Mouse (Mus musculus) olfactory bulb, adult 2 months (tissue): ENCODE data around the gene Ank3. TPM values are rescaled to one million over a fixed set of nuclear protein-coding genes. Genes with fewer than 3 reads are reported as not detected.

Experiments
- H3K27ac ChIP-seq: fragments of 200-500 bp; 2 replicates; pipeline ENCODE4 v1.5.1; 2012; ENCODE audit warnings: low read depth, low read length; ENCODE audit not compliant: insufficient read depth
- H3K4me1 ChIP-seq: fragments of 200-500 bp; 2 replicates; pipeline ENCODE4 v1.6.1; 2012; ENCODE audit warnings: low read length; ENCODE audit not compliant: control insufficient read depth, insufficient read depth
- H3K4me3 ChIP-seq: fragments of 200-500 bp; 2 replicates; pipeline ENCODE4 v1.5.1; 2012; ENCODE audit warnings: mild to moderate bottlenecking, low read depth, low read length, moderate library complexity; ENCODE audit not compliant: insufficient read depth
- CTCF ChIP-seq: fragments of 200-500 bp; IDR thresholded peaks from 2 replicates; pipeline ENCODE4 v1.5.1; 2012; ENCODE audit warnings: low read depth, mild to moderate bottlenecking, low read length, moderate library complexity; ENCODE audit not compliant: insufficient read depth
- POLR2A ChIP-seq: fragments of 200-500 bp; IDR thresholded peaks from 2 replicates; pipeline ENCODE4 v1.6.1; 2012; ENCODE audit warnings: mild to moderate bottlenecking, low read depth, low read length, moderate library complexity; ENCODE audit not compliant: insufficient read depth
- WGBS: fragments of 180-500 bp; shearing (Covaris S2); methylation state at CpG from one replicate; pipeline ENCODE4 v1.1.7; 2018; 5-methylcytosine and 5-hydroxymethylcytosine counted together
- polyA plus RNA-seq: library from polyadenylated mRNA; stranded (reverse); fragments of >200 nt; gene quantifications from 2 replicates; pipeline ENCODE4 v1.2.4, GENCODE M21; 2012; ENCODE audit warnings: low replicate concordance; ENCODE audit not compliant: missing spikeins, insufficient read depth, insufficient read length

Gene Ank3
- polyA plus RNA-seq, 1 experiment: 212 TPM

- peaks cover 5% of the 10 kb centered on the region for H3K4me1 ChIP-seq
- WGBS: 1% methylated on average over 22 of the region's 22 CpGs
- H3K4me3 ChIP-seq: peak overlapping the region; percentile 60
- peak overlapping the region; percentile 58 for H3K27ac ChIP-seq
- TF ChIP-seq POLR2A (no peak), CTCF (no peak)
Measured at GRCm38 (mm10) chr10:69533505-69534388, 135.2 kb downstream of the Ank3 start.

GRCm38 (mm10) chr10:69534716-69535115 lies 136.1 kb downstream of the Ank3 start:
- TF ChIP-seq POLR2A (no peak), CTCF (no peak)
- H3K27ac ChIP-seq: peak overlapping the region; percentile 26; the same call in 1 of the 2 replicates
- 16% methylated on average over 9 of the region's 9 CpGs for WGBS
- H3K4me3 ChIP-seq: peak overlapping the region; percentile 57
- peaks cover 5% of the 10 kb centered on the region for H3K4me1 ChIP-seq

DNA sequence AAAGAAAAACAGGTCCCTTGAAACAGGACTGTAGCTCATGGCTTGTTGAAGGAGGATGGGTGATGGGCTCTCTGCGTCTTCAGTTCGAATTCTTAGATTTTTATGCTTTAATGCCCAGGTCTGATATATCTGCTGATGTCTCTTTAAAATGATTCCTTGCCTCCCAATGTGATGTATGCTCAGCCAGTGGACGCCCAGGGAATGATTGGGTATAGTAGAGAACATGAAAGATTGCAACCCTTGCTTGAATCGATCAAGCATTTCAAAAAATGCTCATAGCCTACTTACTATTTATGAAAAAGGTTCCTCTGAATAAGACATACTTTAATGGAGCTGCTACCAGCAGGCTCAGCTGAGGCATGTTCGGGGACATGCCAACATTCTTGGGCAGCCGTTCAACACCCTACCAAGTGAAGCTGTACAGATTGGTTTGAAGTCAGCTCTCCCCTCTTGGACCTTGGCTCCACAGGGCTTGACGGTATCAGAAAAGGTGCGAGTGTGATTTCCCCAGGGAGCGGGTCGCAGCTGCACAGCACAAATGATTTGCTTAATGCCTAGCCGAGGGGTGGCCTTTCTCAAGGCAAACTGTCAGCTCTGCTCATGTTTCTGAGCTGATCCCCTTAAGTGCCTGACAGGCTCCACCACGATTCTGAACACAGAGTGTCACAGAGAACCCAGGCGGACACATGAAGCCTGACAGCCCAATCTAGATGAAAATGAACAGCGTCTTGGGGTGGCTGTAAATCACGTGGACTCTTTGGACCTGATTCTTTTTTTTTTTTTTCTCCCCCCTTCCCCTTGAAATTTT lies 136.8 kb downstream of the Ank3 start:
- Histone ChIP-seq H3K4me3 (peak overlapping the region; percentile 57), H3K27ac (peak overlapping the region; percentile 26), H3K4me1 (peaks cover 5% of the 10 kb centered on the region)
- WGBS: 26% methylated on average over 15 of the region's 15 CpGs
- TF ChIP-seq POLR2A (no peak), CTCF (no peak)

DNA sequence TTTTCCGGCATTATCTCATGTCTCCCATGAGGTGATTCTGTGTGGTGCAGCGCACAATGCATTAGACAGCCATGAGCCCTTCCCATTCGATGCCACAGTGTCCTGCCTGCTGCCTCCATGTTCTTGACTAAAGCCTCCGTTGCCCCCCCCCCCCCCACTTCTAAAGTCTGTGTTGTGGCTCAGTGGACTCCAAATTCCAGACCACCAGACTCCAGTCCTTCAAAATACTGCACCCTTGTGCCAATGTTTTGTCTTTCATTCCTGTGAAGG lies 137.3 kb downstream of the Ank3 start:
- whole genome bisulfite sequencing: 41% methylated on average over 4 of the region's 4 CpGs
- Histone ChIP-seq H3K4me1 (peaks cover 5% of the 10 kb centered on the region), H3K4me3 (peak overlapping the region; percentile 57), H3K27ac (0 out of 2 replicates have a peak overlapping the region, but pooled peaks have one; percentile 26)
- TF ChIP-seq POLR2A: no peak
- TF ChIP-seq CTCF: no peak

- TF ChIP-seq CTCF (no peak), POLR2A (no peak)
- Histone ChIP-seq H3K27ac (no peak overlapping the region), H3K4me1 (peaks cover 5% of the 10 kb centered on the region), H3K4me3 (peak overlapping the region; percentile 57)
- 61% methylated on average over 9 of the region's 9 CpGs for WGBS
Measured at GRCm38 (mm10) chr10:69536372-69537075, 138.0 kb downstream of the Ank3 start.

DNA sequence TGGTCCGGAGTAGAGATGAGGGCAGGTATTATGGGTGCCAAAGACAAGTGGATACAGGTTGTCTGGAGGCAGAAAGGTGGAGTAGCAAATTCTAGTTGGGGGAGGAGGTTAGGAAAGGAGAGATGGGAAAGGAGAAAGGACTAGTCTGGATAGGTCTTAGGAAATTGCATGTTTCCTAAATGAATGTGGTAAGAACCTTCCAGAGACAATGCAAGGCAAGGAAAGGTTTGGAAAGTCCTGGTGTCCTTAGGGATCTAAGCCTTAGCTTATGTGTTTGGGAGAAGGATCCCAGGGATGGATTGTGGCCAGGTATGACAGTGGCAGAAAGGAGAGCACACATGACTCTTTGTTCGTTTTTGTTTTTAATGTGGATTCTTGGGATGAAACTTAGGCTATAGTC lies 139.7 kb downstream of the Ank3 start:
- Histone ChIP-seq H3K4me3 (no peak overlapping the region), H3K27ac (no peak overlapping the region), H3K4me1 (peaks cover 5% of the 10 kb centered on the region; the same call in 1 of the 2 replicates)
- TF ChIP-seq CTCF (no peak), POLR2A (no peak)
- 84% methylated on average over 2 of the region's 2 CpGs for WGBS

GRCm38 (mm10) chr10:69542439-69542838 lies 143.9 kb downstream of the Ank3 start:
- no peak overlapping the region for H3K4me3 ChIP-seq
- H3K27ac ChIP-seq: no peak overlapping the region
- 86% methylated on average over 3 of the region's 3 CpGs for WGBS
- TF ChIP-seq POLR2A (no peak), CTCF (no peak)
- H3K4me1 ChIP-seq: 0 out of 2 replicates have a peak, but pooled peaks cover 3% of the 10 kb centered on the region

DNA sequence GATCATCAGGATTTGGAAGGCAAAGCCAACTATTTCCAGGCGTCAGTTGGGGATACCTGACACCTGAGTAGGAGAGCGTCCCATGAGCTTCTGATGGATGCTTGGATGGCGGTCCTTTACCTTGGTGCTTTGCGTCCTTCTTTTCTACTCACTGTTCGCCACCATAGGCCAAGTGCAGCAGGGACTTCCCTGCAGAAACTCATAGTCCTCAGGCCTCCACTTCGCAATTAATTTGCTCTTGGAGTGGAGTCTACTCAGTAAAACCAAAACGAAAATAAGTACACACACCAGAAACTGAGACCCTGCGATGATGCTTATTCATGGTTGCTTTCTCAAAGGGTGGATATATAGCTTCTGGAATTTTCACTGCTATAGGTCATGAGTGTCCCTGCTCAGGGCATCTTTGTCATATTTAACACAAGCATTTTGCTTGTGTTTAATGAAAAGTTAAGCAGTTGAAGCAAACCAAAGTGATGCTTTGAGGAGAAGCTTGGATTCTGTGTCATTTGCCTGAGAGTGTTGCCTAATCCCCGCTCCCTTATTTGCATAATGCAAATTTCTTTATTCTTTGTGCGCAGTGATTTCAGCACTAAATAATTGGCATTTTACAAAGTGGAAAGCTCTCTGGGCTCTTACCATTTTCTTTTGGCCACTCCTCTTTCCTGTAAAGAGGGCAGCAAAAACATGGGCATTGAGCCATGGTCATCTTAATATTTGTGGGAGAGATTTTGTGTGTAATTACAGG lies 145.5 kb downstream of the Ank3 start:
- no peak overlapping the region for H3K4me3 ChIP-seq
- no peak for TF ChIP-seq CTCF
- TF ChIP-seq POLR2A: no peak
- H3K4me1 ChIP-seq: 0 out of 2 replicates have a peak, but pooled peaks cover 3% of the 10 kb centered on the region
- no peak overlapping the region for H3K27ac ChIP-seq
- 83% methylated on average over 10 of the region's 10 CpGs for WGBS
